Mouse (Mus musculus): ENCODE data around the gene Arcn1.

GRCm38 (mm10) chr9:44697866-44698265 is 69.8 kb downstream of the Arcn1 start:
- TF ChIP-seq POLR2A (IDR thresholded peaks at IDR 0.05; ENCODE audit: low read depth, low read length) (no peak), CTCF (IDR thresholded peaks at IDR 0.05; ENCODE audit: extremely low read depth, insufficient read length, insufficient replicate concordance, low read depth, low read length) (no peak)

Data from small intestine, adult 2 months (tissue).